Mouse (Mus musculus): ENCODE data around the gene Abhd17c.
"Not testable (repeated sequence)": the region's sequence is repeated elsewhere in the genome, so short reads cannot be mapped to it uniquely, and the experiment has no call there.

Abhd17c gene

DNA sequence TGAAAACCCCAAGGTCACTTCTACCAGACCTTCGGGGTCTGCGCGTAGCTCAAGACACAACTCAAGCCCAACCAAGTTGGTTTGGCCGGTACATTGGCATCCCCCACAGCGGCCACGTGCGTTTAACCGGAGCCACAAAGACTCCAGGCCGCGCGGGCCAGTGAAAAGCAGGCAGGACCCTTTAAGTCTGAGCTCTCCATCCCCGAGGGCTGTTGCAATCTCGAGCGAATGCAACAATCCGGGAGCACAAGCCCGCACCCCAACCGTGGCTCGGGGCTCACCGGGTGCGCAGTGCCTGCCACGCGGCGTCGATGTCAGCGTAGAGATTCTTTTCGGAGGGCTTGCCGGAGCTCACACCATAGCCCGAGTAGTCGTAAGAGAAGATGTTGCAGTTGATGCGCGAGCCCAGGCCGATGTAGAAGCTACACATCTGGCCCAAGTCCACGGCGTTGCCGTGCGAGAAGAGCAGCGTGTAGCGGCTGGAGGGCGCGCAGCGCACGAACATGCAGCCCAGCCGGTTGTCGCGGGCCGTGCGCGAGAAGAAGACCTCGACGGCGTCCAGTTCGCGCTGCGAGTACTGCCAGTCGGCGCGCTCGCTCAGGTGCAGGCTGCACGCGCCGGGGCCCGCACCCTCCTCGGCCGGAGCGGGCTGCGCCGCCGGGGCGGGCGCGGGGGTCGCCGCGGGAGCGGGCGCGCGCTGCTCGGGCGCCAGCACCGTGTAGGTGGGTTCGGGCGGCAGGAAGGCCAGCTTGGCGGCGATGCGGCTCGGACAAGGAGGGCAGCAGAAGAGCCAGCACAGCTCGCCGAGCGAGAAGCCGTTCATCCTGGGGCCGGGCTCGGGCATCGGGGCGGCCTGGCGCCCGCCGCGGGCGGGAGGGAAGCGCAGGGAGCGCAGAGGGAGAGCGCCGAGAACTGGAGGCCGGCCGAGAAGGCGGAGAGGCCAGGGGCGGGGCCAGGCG lies at the start of gene Abhd17c:
Abhd17c (minus strand) TSS at position 893 of the 959 bp plus-strand sequence.
- peak; percentile 54 to 64 for DNase-seq

DNA sequence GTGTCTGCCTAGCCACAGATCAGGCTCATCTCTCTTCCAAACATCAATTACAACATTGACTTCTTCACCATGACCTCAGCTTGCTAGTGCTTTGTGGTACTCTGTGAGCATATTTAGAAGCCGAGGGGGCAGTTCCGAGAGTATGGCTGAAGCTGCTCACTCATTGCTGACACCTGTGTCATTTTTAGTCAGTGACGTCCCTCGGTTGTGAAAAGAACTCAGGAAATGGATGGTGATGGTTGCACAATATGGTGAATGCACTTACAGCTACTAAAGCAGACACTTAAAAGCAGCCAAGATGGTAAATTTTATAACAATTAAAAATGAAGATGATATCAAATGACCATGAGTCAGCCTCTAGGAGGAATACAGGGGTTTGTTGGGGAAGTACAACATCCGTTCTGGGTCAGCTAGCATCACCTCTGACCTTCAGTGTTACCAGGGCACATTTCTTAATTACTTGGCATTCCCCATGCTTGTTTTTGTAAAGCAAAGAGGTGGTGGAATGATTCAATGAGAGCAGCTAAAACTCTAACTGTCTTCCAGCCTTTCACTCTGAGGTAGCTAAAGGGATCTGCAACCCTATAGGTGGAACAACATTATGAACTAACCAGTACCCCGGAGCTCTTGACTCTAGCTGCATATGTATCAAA lies 45.6 kb upstream of the Abhd17c start:
- DNase-seq = no peak

DNA sequence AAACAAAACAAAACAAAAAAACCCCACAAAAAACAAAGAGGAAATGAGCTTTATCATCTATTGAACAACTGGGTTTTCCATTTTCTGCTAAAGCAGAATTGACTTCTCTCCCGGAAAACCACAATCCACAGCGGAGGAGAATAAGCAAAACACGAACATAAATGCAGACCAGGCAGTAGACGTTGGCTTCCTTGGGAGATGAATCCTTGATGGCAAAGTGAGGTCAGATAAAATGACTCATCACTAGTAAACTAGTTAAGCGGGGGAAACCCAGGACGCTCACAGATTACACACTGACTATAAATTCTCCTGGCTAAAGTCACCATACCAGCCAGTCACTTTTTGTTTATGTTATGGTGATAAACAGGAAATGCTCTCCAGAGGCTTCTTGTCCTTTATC lies 44.5 kb upstream of the Abhd17c start:
- DNase-seq = no peak

DNA sequence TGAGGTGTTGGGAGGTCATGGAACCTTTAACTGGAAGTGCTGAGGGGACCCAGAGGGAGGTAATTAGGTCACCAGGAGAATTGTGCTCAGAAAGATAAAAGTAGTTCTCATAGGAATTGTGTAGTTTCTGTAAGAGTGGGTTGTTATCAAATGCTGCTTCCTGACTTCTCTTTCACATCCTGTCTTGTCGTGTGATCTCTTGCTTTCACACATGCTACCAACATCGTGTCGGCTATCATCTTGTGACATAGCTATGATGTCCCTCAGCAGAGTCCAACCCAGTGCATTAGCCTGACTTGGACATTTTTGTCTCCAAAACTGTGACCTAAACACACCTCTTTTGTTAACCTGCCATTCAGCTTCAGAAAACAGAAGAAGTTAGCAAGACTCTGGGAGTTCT lies 40.6 kb upstream of the Abhd17c start:
- no peak for DNase-seq

DNA sequence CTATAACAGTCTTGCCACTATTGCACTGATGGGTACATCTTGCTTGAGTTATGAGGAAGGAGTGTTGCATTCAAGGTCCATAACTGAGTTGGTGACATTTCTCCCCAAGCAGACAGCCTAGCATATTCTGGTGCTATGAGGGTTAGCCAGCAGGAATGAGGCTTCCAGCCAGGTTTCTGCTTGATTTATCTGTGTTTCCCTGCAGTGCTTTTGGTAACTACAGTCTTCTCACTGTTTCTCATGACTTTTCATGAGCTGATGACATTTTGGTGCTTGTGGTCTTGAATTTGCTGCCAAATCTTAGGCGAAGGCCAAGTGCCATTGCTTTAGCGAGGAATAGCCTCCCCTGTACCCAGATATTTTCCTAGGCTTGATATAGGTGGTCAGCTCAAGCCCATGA lies 39.8 kb upstream of the Abhd17c start:
- DNase-seq = no peak

DNA sequence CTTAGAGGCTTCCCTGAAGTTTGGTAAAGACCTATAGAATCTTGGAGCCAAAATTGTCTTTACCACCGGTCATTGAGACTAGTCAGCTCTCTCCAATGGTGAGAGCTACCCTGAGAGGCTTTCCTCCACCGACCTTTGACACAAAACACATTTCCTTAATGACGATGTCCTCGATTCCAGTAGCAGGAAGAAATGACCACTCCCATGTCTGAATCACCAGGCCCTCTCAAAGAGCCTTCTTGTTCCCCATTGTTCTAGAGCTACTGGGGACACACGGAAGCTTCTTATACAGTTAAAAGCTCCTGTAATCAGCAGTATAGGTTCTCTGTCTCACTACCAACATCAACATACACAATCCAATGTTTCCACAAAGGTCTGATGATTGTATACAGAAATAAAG lies 36.5 kb upstream of the Abhd17c start:
- no peak for DNase-seq

DNA sequence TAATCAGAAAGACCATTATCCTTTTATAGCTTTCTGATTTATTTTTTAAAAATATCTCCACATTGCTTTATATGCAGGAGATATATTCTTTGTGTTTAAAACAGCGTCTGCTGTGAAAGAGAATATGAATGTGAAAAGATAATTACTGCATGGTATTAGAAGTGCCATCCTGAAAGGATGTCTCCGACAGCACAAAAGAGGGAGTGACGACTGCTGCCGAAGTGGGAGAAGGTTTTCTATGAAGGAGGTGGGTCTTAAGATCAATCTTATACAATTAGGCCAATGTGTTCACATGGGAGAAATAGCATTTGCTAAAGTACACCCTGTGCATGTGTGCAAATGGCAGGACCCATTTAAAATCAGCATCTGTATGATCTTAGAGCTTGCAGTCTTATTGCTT lies 33.5 kb upstream of the Abhd17c start:
- DNase-seq = no peak

DNA sequence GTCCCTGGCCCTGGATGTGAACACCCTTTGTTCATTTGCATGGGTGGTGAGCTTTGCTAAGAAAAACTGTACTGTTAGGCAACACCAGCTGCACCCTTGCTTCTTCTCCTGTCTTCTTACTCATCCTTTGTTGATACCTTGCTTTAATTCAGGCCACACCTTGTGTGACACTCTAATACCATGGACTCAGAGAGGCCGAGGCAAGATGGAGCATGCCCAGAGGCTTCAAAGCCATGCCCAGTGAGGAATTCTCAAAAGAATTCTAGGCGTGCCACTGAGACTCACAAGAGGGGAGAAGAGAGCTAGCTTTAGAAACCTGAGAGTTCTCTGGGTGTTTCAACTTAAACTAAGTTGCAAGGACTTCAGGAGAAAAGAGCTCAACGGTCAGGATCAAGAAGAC lies 33.0 kb upstream of the Abhd17c start:
- DNase-seq = no peak

DNA sequence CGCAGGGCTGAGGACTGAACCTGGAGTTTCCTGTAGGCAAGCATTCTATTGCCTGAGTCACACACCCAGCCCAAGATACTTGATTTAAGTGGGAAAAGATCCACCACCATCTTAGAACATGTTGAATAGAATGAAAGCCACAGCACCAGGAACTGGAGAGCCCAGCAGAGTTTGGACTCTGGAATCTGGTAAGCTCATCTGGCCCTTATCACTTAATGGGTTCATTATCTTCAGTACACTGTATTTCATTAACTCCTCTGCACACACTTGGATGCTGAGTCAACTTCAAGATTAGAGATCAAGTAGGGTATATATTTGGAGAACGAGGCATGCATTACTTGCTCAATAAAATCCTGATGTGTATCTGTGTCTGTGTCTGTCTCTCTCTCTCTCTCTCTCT lies 27.1 kb upstream of the Abhd17c start:
- DNase-seq = not testable (repeated sequence)

DNA sequence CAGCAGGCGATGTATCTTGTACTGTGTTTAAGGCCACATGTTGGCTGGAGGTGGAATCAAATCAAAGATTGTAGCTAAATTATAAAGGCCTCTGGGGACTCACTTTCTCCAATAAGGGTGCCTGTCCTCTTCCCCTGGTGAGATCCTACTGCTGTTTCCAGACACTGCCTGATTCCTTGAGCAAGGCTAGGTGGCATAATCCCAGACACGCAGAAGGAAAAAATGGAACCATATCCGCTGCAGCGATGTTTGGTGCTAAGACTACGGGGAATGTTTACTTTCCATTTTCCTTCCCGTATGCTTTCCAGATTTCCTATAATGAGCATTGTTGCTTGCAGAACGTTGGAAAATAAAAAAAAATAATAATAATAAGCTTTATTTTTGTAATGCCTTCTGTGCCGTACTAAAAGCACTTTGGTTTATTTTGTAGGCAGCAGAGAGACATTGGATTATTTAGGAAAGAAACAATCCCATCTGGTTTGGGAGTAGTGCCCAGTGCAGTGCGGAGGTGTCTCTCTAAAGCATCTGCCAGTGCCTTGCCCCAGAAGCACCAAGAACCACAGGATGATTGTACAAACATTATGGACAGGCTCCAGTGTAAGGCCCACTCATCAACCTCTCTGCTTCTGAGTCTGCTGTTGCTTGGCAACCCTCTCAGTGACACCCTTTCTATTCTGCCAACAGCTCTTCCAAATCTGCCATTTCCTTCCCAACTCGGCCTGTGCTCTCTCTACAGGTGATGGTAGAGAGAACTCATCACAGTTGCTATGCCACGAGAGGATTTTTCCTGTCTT lies 23.2 kb upstream of the Abhd17c start:
- DNase-seq = no peak

DNA sequence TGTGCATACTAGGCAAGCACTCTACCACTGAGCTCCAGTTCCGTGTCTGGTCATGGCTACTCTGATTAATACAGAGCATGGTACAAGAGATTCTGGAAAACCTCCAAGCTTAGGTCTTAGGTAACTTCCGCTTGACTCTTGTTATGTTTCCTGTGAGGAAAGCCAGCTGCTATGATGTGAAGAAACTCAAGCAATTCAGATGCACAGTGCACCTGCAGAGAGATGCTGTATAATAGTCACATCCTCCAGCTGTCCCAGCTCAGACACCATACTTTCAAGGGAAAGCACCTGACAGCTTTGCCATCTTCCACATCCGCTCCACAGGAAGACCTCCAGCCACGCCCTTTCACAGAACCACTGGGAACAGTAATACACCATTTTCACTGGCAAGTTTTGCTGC lies 21.7 kb upstream of the Abhd17c start:
- DNase-seq = no peak

DNA sequence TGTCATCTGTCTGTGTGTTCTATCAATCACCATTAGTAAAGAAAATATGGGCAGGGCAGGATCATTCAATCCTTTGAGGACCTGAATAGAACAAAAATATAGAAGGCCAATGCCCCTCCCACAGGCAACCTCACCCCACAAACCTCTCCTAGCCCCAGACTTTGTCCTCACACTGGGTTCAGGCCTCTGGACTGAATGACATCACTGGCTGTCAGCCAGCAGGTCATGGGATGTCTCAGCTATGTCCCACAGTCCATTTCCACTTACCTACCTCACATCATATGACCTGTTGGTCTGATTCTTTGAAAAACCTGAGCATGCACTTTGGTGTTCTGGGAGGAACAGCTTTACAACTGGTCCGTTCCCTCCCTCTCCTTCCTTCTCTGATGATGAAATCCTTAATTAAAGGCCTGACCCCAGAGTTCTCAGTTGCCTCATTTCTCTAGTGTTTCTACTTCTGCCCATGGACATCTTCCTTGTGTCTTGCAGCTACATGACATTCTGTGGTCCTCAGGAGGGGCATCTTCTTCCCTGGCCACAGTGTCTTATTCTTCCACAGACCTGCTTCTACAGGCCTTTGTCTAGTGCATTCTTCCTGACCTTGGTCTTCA lies 19.6 kb upstream of the Abhd17c start:
- DNase-seq = no peak

DNA sequence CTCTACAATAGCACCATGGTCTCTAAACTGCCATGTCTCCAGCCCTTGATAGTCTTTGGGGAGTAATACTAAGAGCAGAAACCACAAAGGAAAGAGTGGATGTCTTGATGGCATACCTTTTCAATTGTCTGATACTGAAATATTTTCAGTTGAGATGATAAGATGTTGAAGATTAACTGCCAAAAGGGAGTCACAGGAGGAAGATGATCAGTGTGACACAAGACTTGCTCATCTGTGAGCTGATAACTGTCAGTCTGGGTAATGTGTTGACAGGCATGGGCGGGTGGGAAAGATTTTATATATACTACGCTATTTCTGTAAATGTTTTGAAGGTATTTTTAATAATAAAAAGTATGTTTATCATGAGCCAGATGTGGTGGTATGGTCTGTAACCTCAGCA lies 16.7 kb upstream of the Abhd17c start:
- DNase-seq = no peak

DNA sequence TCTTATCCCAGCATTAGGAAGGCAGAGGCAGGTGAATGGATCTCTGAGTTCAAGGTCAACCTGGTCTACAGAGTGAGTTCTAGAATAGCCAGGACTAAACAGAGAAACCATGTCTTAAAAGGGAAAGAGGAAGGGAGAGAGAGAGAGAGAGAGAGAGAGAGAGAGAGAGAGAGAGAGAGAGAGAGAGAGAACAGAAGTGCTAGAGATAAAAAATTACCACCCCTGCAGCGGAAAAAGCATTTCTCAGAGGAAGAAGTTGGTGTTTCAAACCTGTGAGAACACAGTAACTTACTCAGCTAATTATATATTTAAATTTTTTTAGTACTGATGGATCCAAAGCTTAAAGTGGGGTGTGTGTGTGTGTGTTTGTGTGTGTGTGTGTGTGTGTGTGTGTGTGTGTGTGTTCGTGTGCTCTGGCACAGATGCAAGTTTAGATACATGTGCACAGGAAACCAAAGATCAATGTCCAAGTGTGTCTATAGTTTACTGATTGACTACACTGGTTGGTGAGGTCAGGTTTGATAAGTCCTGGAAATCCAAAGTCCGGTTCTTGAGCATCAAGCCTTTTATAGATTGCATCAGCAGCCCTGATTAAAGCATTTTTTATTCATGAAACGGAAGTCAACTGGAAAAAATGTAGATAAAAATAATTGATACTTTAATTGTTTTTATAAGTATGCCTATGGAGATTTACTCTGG lies 15.2 kb upstream of the Abhd17c start:
- DNase-seq = no peak

DNA sequence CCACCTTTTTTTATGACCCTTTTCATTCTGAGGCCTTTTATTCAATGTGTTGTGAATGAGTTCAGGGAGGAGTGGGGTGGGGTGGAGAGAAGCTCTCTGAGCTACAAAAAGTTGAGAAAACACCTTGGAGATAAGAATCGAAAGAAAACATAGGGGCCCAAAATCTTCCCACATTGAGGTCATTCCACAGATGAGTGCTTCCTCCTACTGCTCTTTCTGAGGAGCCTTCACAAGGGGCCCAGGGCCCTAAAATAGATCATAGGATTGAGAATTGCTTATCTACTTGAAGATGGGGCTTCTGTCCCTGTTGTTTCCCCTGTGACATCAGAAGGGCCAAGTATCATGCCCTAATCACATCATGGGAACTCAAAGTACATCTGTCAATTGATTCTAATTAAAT lies 14.3 kb upstream of the Abhd17c start:
- no peak for DNase-seq

DNA sequence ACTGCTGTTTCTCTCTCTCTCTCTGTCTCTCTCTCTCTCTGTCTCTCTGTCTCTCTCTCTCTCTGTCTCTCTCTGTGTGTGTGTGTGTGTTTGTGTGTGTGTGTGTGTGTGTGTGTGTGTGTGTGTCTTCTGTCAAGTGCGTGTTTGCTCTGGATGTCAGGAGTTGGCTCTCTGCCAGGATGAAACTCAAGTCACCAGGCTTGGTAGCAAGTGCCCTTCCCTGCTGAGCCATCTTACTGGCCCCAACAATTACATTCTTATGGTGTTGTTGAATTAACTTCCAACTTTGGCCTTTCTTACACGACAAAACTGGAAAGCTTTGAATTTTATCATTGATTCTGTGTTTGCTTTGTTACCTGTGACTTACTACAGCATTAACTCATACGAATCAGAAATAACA lies 13.6 kb upstream of the Abhd17c start:
- DNase-seq = no peak

DNA sequence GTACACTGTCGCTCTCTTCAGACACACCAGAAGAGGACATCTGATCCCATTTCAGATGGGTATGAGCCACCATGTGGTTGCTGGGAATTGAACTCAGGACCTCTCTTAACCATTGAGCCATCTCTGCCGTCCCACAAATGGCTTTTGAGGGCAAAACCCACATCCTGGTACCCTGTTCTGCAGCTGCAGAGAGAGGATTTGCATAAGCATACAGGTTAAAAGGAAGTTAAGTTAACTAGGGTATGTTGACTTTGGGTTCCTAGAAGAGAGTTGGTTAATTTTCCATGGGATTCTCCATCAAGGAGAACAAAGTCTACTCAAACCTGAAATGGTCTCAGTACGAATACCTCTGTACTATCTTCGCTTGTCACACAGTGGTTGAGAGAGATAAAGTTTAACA lies 13.2 kb upstream of the Abhd17c start:
- DNase-seq = peak; percentile 33 to 46

DNA sequence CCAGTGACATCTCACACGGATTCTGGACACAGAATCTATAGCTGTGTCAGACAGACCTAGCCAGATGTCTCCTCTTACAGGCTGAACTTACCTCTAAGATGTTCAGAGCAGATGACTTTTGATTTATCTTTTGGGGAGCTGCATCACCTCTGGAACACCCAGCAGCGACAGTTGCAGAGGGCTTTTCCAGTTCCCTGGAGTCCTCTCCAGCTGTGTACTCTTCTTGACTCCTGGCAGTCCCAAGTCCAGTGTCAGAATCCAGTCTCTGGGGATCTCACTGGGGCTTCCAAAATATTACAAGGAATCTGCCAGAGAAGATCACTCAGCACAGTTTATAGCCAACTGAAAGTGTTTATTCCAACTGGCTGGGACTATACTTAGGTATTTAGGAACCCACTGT lies 12.7 kb upstream of the Abhd17c start:
- no peak for DNase-seq

DNA sequence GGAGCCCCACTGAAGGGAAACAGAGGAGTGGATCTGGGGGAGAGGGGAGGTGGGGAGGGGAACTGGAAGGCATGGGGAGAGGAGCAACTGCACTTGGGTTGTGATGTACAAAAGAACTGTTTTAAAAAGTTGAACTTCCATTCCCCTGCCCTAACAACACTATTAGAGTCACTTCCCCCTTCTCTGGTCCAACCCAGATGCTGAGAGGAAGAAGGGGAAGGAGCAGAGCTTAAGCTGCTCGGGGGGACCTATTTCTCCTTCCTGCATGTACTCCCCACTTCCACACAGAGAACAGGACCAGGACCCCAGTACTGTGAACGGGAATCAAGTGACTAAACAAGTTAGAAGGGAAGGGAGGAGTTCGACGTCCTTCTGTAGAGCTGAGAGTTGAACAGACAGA lies 11.9 kb upstream of the Abhd17c start:
- peak; percentile 11 to 14 for DNase-seq

DNA sequence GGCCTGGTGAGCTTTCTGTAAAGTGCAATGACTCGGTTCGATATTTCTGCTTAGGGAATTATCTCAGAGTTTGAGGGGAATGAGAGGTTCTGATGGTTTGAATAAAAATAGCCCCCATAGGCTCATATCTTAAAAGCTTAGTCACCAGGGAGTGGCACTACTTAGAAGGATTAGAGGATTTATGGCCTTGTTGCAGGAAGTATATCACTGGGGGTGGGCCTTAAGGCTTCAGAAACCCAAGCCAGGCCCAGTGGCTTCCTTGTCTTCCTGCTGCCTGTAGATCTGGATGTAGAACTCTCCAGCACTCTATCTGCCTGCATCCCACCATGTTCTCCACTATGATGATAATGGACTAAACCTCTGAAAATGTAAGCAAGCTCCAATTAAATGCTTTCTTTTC lies 7.7 kb upstream of the Abhd17c start:
- DNase-seq = no peak

DNA sequence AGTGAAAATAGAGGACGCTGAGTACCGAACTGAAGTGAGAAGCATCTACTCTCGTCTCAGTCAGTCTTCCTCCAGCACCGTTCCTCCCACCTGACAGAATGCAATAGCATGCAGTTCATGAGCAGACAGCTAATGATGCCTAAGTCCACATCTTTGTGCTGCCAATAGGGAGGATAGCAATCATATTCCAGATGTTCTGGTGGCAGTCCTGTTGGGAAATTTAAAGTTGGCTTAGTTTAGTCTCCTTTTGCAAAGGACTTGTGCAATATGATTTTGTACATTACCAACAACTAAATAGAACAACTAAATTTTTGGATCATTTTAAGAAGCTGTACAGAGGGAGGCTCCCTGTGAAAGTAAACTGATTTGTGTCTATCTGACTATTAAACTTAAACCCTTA lies 2.1 kb upstream of the Abhd17c start:
- no peak for DNase-seq

DNA sequence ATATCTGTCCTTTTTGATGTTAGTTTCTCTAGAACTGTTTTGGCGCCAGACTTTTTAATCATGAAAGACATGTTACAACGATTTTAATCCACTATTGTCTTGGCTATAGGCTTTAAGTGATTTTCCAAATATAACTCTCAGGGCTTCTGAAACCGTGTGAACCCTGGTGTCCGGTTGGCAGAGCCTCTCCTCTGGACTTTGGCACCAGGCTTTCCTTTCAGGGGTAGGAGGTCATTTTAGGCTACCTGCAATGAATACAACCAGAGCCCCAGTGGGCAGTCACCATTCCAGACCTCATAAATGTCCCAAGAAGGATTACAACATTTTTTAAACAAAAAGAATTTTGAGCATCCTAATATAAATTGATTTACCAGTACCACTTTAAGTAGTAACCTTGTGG lies 1.1 kb upstream of the Abhd17c start:
- no peak for DNase-seq

DNA sequence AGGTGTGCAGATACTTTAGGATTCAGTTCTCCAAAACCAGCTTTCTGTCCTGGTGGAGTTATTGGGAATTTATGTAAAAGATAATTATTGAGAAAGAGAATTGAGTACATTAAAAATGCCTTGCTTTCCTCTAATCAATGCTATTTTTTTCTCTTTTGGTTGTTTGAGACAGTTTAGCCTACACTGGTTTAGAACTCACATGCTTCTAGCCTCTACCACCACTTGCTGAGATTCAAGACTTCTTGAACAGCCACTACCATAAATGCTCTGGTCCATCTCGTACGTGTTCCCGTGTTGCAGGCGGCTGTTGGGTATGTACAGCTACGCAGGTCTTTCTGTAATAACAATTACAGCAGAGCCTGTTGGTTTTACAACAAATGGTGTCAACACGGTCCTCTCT lies 681 bp upstream of the Abhd17c start:
- DNase-seq = no peak
